Mouse (Mus musculus): ENCODE data around the gene Duoxa1.

DNA sequence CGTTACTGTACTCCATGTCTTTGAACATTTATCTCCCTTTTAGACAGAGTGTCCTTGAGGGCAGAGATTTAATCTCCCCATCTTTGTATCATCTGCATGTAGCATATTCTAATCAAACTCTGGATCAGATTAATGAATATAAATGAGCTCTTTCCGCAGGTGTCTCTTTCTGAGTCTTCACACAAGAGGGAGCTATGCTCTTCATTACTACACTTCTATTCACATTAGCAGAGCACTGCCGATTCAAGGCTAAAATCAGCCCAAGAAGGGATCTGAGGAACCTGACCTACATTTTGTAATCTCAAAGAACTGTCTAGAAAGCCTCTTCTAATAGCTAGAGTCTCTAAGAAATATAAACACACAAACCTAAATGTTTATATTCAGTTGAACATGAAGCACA, 3.9 kb downstream of the Duoxa1 start:
- TF ChIP-seq POLR2A (IDR thresholded peaks at IDR 0.05; ENCODE audit: borderline replicate concordance, control insufficient read depth, low read depth, low read length) (no peak), CTCF (IDR thresholded peaks at IDR 0.05; ENCODE audit: control insufficient read depth, insufficient read depth, low read length) (no peak)

Measured in bone marrow, adult 2 months (tissue).